Mouse (Mus musculus) lung, postnatal 0 days (tissue): ENCODE data around the gene Slc35g1.

Experiments
- CTCF ChIP-seq: IDR thresholded peaks from 2 replicates; pipeline ENCODE4 v1.5.1; 2016; ENCODE audit warnings: antibody characterized with exemption, mild to moderate bottlenecking
- EP300 ChIP-seq: IDR thresholded peaks from 2 replicates; pipeline ENCODE4 v1.6.1; 2016; ENCODE audit warnings: antibody characterized with exemption, mild to moderate bottlenecking, control low read depth

- no peak for TF ChIP-seq CTCF
- TF ChIP-seq EP300 = no peak
These were observed 44.1 kb upstream of the Slc35g1 start for GRCm38 (mm10) chr19:38351728-38352127.
